Mouse (Mus musculus) liver, embryonic 16.5 days (tissue): ENCODE data around the gene Nfib. TPM values are rescaled to one million over a fixed set of nuclear protein-coding genes. Genes with fewer than 3 reads are reported as not detected.

Source experiments
- ATAC-seq: fragments of 200-750 bp; cut with Nextera tagmentation; 2 replicates; pipeline ENCODE4 v1.8.0; 2017; ENCODE audit warnings: low read depth, mild to moderate bottlenecking, moderate number of reproducible peaks, moderate library complexity
- H3K27ac ChIP-seq: fragments of 300-500 bp; sonication (generic); 2 replicates; pipeline ENCODE4 v1.5.1; 2014; ENCODE audit warnings: mild to moderate bottlenecking, low read length
- H3K27me3 ChIP-seq: fragments of 300-500 bp; sonication (generic); 2 replicates; pipeline ENCODE4 v1.6.1; 2014; ENCODE audit warnings: low read depth, low read length, mixed read lengths; ENCODE audit not compliant: control insufficient read depth, insufficient read depth
- H3K36me3 ChIP-seq: fragments of 300-500 bp; sonication (generic); 2 replicates; pipeline ENCODE4 v1.6.1; 2014; ENCODE audit warnings: mild to moderate bottlenecking; ENCODE audit not compliant: control insufficient read depth, insufficient read depth
- H3K4me1 ChIP-seq: fragments of 300-500 bp; sonication (generic); 2 replicates; pipeline ENCODE4 v1.6.1; 2014; ENCODE audit warnings: low read depth, low read length, mixed read lengths; ENCODE audit not compliant: control insufficient read depth
- H3K4me2 ChIP-seq: fragments of 300-500 bp; sonication (generic); 2 replicates; pipeline ENCODE4 v1.6.1; 2014; ENCODE audit warnings: low read depth, low read length, mixed read lengths
- H3K4me3 ChIP-seq: fragments of 300-500 bp; sonication (generic); 2 replicates; pipeline ENCODE4 v1.5.1; 2014; ENCODE audit warnings: low read depth, mild to moderate bottlenecking, low read length
- H3K9ac ChIP-seq: fragments of 300-500 bp; sonication (generic); 2 replicates; pipeline ENCODE4 v1.6.1; 2014; ENCODE audit warnings: low read depth, low read length
- H3K9me3 ChIP-seq: fragments of 300-500 bp; sonication (generic); replicated peaks from 2 replicates; pipeline ENCODE4 v1.6.1; 2016; ENCODE audit warnings: low read length; ENCODE audit not compliant: control insufficient read depth
- WGBS: fragments of 180-500 bp; shearing (Covaris S2); extraction: QIAGEN DNeasy Blood & Tissue Kit; methylation state at CpG from one replicate; pipeline ENCODE4 v1.1.7; 2014; ENCODE audit not compliant: insufficient replicate concordance; 5-methylcytosine and 5-hydroxymethylcytosine counted together
- polyA plus RNA-seq: library from polyadenylated mRNA; unstranded; fragments of >200 nt; fragmentation: Nextera tagmentation; extraction: Ambion mirVana; gene quantifications from 2 replicates; pipeline ENCODE4 v1.2.1, GENCODE M21; 2015

Gene Nfib
- polyA plus RNA-seq, 1 experiment from 2014 or later = 5.4 TPM

GRCm38 (mm10) chr4:82359110-82359509 lies 346.4 kb downstream of the Nfib start:
- Histone ChIP-seq H3K4me2 (no peak overlapping the region), H3K4me1 (no peaks in the 10 kb centered on the region), H3K9me3 (no peaks in the 10 kb centered on the region), H3K9ac (no peak overlapping the region), H3K27me3 (no peaks in the 10 kb centered on the region), H3K4me3 (no peak overlapping the region), H3K27ac (no peak overlapping the region), H3K36me3 (no peaks in the 10 kb centered on the region)
- ATAC-seq = no peak; the same call in 1 of the 2 replicates
- WGBS = 43% methylated on average over 3 of the region's 3 CpGs

DNA sequence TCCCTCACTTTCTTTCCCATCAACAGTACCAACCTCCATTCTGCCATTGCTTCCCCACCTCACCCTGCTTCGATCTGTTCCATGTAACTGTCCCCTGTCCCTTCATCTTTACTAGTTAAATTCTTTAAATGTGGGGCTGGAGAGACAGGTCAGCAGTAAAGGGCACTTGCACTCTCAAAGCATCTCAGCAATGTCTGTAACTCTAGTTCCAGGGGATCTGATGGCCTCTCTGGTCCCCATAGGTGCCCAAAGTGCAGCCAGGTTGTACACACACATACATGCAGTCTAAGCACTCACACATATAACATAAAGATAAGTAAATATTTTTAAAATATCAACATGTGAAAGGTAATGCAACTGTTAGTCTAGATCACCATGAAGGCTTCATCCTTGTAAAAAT lies 356.5 kb downstream of the Nfib start:
- Histone ChIP-seq H3K9ac (no peak overlapping the region), H3K4me1 (no peaks in the 10 kb centered on the region), H3K4me3 (no peak overlapping the region), H3K36me3 (no peaks in the 10 kb centered on the region), H3K9me3 (no peaks in the 10 kb centered on the region), H3K27me3 (no peaks in the 10 kb centered on the region), H3K27ac (no peak overlapping the region), H3K4me2 (no peak overlapping the region)
- no peak for ATAC-seq
- 48% methylated on average over 1 of the region's 1 CpGs for WGBS

DNA sequence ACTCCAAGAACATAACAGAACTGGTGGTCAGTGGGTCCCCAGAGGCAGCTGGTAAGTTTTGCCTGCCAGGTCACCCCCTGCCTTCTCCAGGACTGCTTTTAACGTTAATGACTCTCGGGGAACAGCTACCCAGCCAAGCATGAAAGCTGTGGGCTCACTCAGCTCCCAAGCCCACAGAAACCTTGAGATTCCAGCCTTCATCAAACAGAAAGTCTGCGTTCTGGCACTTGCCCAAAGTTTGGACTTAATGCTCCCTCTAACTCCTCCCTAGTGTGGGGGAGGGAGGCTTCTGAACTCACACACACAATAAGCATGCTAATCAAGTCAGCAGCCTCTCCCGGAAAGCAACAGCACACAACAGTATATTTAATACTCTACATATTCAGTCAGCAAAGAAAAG lies 360.8 kb downstream of the Nfib start:
- Histone ChIP-seq H3K4me1 (no peaks in the 10 kb centered on the region), H3K9ac (no peak overlapping the region), H3K27ac (no peak overlapping the region), H3K4me2 (no peak overlapping the region), H3K27me3 (no peaks in the 10 kb centered on the region), H3K36me3 (no peaks in the 10 kb centered on the region), H3K9me3 (no peaks in the 10 kb centered on the region), H3K4me3 (no peak overlapping the region)
- WGBS = 40% methylated on average over 4 of the region's 4 CpGs
- peak; percentile 70; the same call in 1 of the 2 replicates for ATAC-seq

DNA sequence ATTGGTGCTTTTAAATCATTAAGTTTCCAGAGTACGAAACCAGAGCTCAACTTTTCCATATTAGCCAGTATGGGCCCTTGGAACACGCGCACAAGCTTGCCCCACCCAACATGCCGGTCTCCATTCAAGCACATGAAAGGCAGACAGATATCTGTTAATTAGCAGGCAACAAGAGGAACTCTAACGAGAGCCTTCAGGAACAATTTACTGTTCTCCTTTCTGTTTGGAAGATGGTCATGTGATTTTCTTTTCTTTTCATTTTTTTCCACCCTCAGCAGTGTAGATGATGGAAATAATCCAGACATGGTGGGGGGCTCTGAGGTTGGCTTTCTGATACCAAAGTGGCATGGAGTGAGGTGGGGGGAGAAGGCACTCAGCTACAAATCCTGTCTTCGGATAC lies 361.3 kb downstream of the Nfib start:
- Histone ChIP-seq H3K4me1 (no peaks in the 10 kb centered on the region), H3K9me3 (no peaks in the 10 kb centered on the region), H3K4me2 (no peak overlapping the region), H3K4me3 (no peak overlapping the region), H3K36me3 (no peaks in the 10 kb centered on the region), H3K9ac (no peak overlapping the region), H3K27ac (no peak overlapping the region), H3K27me3 (no peaks in the 10 kb centered on the region)
- ATAC-seq = no peak
- 66% methylated on average over 6 of the region's 6 CpGs for WGBS

DNA sequence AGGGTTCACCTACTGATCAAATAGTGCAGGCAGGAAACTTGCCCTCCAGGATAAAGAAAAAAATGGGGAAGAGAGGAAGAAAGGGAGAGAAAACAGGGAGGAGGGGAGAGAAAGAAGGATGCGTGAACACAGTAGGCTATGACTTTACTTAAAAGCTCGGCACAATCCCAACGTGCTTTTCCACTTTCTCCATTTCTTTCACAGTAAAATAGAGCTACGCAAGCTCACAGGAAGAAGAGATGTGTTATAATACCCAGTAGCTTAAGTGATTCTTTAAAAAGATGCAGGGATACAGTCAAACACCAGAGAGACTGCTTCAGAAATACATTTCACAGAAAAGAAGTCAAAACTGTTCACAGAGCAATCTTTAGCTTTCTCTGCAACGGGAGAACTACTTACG lies 366.6 kb downstream of the Nfib start:
- Histone ChIP-seq H3K27me3 (no peaks in the 10 kb centered on the region), H3K4me1 (no peaks in the 10 kb centered on the region), H3K4me2 (no peak overlapping the region), H3K9me3 (no peaks in the 10 kb centered on the region), H3K36me3 (no peaks in the 10 kb centered on the region), H3K27ac (no peak overlapping the region), H3K4me3 (no peak overlapping the region), H3K9ac (no peak overlapping the region)
- no peak for ATAC-seq
- 65% methylated on average over 6 of the region's 6 CpGs for WGBS

- Histone ChIP-seq H3K9me3 (no peaks in the 10 kb centered on the region), H3K4me2 (no peak overlapping the region), H3K36me3 (no peaks in the 10 kb centered on the region), H3K27me3 (no peaks in the 10 kb centered on the region), H3K4me1 (no peaks in the 10 kb centered on the region), H3K27ac (no peak overlapping the region), H3K4me3 (no peak overlapping the region), H3K9ac (no peak overlapping the region)
- no peak for ATAC-seq
- whole genome bisulfite sequencing = 40% methylated on average over 3 of the region's 3 CpGs
These were observed 367.1 kb downstream of the Nfib start for GRCm38 (mm10) chr4:82338481-82338880.

DNA sequence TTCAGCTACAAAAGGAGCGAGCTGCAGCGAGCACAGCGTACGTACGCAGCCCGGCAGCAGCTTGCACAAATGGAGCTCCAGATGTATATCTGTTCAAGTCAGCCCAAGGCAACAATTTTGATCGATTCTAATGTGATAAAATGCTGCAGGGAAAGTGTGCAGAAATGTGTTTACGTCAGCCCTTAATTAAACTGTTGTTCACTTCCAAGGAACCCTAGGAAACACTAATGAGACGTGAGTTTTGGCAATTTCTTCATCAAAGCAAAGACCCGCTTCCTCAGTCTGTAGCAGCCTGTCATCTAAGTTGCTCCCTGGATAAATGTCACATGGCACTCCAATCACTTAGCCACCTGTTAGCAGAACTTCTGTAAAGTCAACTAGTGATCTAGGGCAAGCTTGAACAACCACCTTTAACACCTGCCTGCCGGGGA lies 368.6 kb downstream of the Nfib start:
- H3K36me3 ChIP-seq = no peaks in the 10 kb centered on the region
- no peak for ATAC-seq
- H3K27ac ChIP-seq = no peak overlapping the region
- H3K4me2 ChIP-seq = no peak overlapping the region
- no peak overlapping the region for H3K4me3 ChIP-seq
- no peak overlapping the region for H3K9ac ChIP-seq
- H3K4me1 ChIP-seq = no peaks in the 10 kb centered on the region
- 67% methylated on average over 11 of the region's 11 CpGs for WGBS
- H3K9me3 ChIP-seq = no peaks in the 10 kb centered on the region
- H3K27me3 ChIP-seq = no peaks in the 10 kb centered on the region

GRCm38 (mm10) chr4:82335266-82335865 lies 370.2 kb downstream of the Nfib start:
- Histone ChIP-seq H3K4me3 (no peak overlapping the region), H3K9ac (no peak overlapping the region), H3K4me1 (no peaks in the 10 kb centered on the region), H3K27ac (no peak overlapping the region), H3K36me3 (no peaks in the 10 kb centered on the region), H3K4me2 (no peak overlapping the region), H3K27me3 (no peaks in the 10 kb centered on the region), H3K9me3 (no peaks in the 10 kb centered on the region)
- WGBS = 74% methylated on average over 4 of the region's 4 CpGs
- no peak for ATAC-seq

- Histone ChIP-seq H3K4me3 (no peak overlapping the region), H3K27ac (no peak overlapping the region), H3K27me3 (no peaks in the 10 kb centered on the region), H3K9me3 (no peaks in the 10 kb centered on the region), H3K9ac (no peak overlapping the region), H3K4me1 (no peaks in the 10 kb centered on the region), H3K4me2 (no peak overlapping the region), H3K36me3 (no peaks in the 10 kb centered on the region)
- 59% methylated on average over 3 of the region's 3 CpGs for WGBS
- ATAC-seq = no peak
These were observed 372.1 kb downstream of the Nfib start for GRCm38 (mm10) chr4:82333413-82333812.
